Mouse (Mus musculus) hindbrain, embryonic 10.5 days (tissue): Measurements from ENCODE around the gene Car4. TPM values are rescaled to one million over a fixed set of nuclear protein-coding genes. Genes with fewer than 3 reads are reported as not detected.

Experiments
- DNase-seq: peaks from one replicate; pipeline ENCODE4 v3.0.0-alpha.2; 2017; ENCODE audit warnings: low spot score
- H3K27ac ChIP-seq: fragments of 300-500 bp; sonication (generic); 2 replicates; pipeline ENCODE4 v1.5.1; 2016; ENCODE audit warnings: mild to moderate bottlenecking, moderate library complexity
- H3K27me3 ChIP-seq: fragments of 300-500 bp; sonication (generic); 2 replicates; pipeline ENCODE4 v1.6.1; 2016; ENCODE audit warnings: mild to moderate bottlenecking; ENCODE audit not compliant: poor library complexity, insufficient read depth, severe bottlenecking
- H3K36me3 ChIP-seq: fragments of 300-500 bp; sonication (generic); 2 replicates; pipeline ENCODE4 v1.6.1; 2016; ENCODE audit warnings: mild to moderate bottlenecking, moderate library complexity
- H3K4me1 ChIP-seq: fragments of 300-500 bp; sonication (generic); replicated peaks from 2 replicates; pipeline ENCODE4 v1.6.1; 2016; ENCODE audit warnings: mild to moderate bottlenecking
- H3K4me3 ChIP-seq: fragments of 300-500 bp; sonication (generic); 2 replicates; pipeline ENCODE4 v1.5.1; 2016; ENCODE audit warnings: mild to moderate bottlenecking, moderate library complexity
- H3K9me3 ChIP-seq: fragments of 300-500 bp; sonication (generic); 2 replicates; pipeline ENCODE4 v1.6.1; 2016; ENCODE audit warnings: mild to moderate bottlenecking, moderate library complexity
- WGBS: fragments of 180-500 bp; shearing (Covaris S2); methylation state at CpG from one replicate; pipeline ENCODE4 v1.1.7; 2016; 5-methylcytosine and 5-hydroxymethylcytosine counted together
- polyA plus RNA-seq: library from polyadenylated mRNA; unstranded; fragments of >200 nt; fragmentation: Nextera tagmentation; extraction: Ambion mirVana; gene quantifications from 2 replicates; pipeline ENCODE4 v1.2.1, GENCODE M21; 2016

The Car4 gene
- polyA plus RNA-seq, 1 experiment from 2014 or later, result 6.0 TPM

DNA sequence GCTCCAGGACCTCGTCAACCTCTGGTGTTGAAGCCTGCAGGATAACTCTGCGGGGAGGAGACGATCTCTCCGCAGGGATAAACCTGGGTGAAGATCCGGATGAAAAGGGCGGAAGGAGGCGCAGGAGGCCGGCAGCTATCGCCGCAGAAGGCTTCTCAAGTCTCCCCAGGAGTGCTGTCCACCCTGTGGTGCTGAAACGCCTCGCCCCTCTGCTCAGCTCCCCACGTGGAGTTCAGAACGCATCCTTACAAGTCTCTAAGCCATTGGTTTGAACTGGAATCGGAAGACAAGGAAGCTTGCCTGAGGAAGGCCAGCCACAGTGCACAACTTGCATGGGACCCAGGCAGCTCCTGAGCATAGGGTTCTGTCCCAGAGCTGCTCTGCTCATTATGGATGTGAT lies 13.6 kb upstream of the Car4 start:
- Histone ChIP-seq H3K4me3 (peak overlapping the region; percentile 44), H3K9me3 (no peaks in the 10 kb centered on the region), H3K27ac (peak overlapping the region; percentile 76), H3K36me3 (no peaks in the 10 kb centered on the region), H3K4me1 (peaks cover 56% of the 10 kb centered on the region), H3K27me3 (peaks cover 20% of the 10 kb centered on the region)
- WGBS, result 0% methylated on average over 15 of the region's 15 CpGs
- peak; percentile 80 for DNase-seq

DNA sequence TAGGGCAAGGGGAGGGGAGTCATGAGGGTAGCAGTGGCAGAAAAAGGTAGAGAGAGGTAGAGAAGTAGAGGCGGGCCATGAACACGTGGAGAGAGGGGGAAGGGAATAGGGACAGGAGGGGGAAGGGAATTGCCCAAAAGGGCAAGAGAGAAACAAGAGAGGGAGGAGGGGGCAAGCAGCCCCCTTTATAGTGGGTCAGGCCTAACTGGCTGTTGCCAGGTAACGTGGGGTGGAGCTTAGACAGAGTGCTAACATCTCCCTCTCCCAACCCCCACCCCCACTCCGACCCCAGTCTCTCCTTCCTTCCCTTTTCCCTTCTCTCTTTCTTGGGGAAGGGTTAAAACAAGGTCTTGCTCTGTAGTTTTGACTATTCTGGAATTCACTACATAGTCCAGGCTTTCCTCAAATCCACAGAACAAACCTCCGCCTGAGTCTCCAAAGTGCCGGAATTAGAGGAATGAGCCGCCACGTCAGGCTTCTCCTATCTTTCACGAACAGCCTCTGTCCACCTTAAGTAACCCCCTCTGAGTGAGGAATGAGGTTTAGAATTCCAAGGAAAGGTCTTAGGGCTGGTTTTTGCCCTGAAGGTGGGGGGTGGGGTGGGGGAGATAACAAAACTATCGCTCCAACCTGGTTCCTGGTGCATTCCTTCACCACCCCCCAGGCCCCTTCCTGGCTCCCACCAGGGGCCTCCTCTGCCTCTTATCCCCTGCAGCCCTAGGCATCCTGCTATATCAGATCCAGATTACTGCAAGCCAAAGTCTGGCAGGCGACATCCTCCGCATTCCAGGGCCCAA lies 12.7 kb upstream of the Car4 start:
- Histone ChIP-seq H3K9me3 (no peaks in the 10 kb centered on the region), H3K4me3 (peak overlapping the region; percentile 44), H3K36me3 (no peaks in the 10 kb centered on the region), H3K27ac (peak overlapping the region; percentile 76), H3K4me1 (peaks cover 50% of the 10 kb centered on the region), H3K27me3 (peaks cover 20% of the 10 kb centered on the region)
- DNase-seq, result peak; percentile 53
- 2% methylated on average over 12 of the region's 12 CpGs for WGBS

- H3K36me3 ChIP-seq, result no peaks in the 10 kb centered on the region
- H3K4me3 ChIP-seq, result no peak overlapping the region
- 62% methylated on average over 3 of the region's 3 CpGs for WGBS
- DNase-seq, result no peak
- H3K27me3 ChIP-seq, result peaks cover 20% of the 10 kb centered on the region
- H3K4me1 ChIP-seq, result peaks cover 42% of the 10 kb centered on the region
- H3K27ac ChIP-seq, result no peak overlapping the region
- H3K9me3 ChIP-seq, result no peaks in the 10 kb centered on the region
These were observed 11.7 kb upstream of the Car4 start for GRCm38 (mm10) chr11:84945841-84946240.

- Histone ChIP-seq H3K27ac (no peak overlapping the region), H3K4me3 (no peak overlapping the region), H3K9me3 (no peaks in the 10 kb centered on the region), H3K27me3 (peaks cover 20% of the 10 kb centered on the region), H3K4me1 (peaks cover 42% of the 10 kb centered on the region), H3K36me3 (no peaks in the 10 kb centered on the region)
- DNase-seq, result no peak
- WGBS, result 70% methylated on average over 6 of the region's 6 CpGs
These were observed 10.4 kb upstream of the Car4 start for GRCm38 (mm10) chr11:84947206-84947605.

- Histone ChIP-seq H3K4me1 (peaks cover 41% of the 10 kb centered on the region), H3K9me3 (no peaks in the 10 kb centered on the region), H3K4me3 (no peak overlapping the region), H3K27me3 (peaks cover 18% of the 10 kb centered on the region), H3K36me3 (no peaks in the 10 kb centered on the region), H3K27ac (no peak overlapping the region)
- WGBS, result 39% methylated on average over 3 of the region's 3 CpGs
- no peak for DNase-seq
These were observed 9.5 kb upstream of the Car4 start for GRCm38 (mm10) chr11:84948114-84948513.

DNA sequence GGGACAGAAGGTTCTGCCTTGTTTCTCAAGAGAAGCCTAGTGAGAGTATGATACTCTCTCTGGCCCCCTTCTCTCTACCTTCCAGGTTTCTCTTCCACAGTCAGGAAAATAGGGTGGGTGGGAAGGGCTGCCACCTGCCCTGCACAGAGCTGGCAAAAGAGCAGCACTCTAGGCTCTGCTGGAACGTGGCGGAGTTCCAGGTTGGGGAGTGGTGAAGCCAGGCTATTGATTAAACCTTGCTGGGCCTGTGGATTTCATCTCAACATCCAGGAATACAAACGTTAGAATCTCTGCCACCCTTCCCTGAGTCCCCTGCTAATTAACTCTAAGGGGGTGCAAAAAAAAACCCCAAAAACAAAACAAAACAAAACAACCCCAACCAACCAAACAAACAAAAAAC lies 9.1 kb upstream of the Car4 start:
- DNase-seq, result no peak
- Histone ChIP-seq H3K9me3 (no peaks in the 10 kb centered on the region), H3K4me1 (peaks cover 37% of the 10 kb centered on the region), H3K4me3 (no peak overlapping the region), H3K27ac (no peak overlapping the region), H3K27me3 (peaks cover 14% of the 10 kb centered on the region), H3K36me3 (no peaks in the 10 kb centered on the region)
- 49% methylated on average over 3 of the region's 3 CpGs for WGBS

GRCm38 (mm10) chr11:84952611-84953010 lies 5.0 kb upstream of the Car4 start:
- peaks cover 23% of the 10 kb centered on the region for H3K4me1 ChIP-seq
- H3K9me3 ChIP-seq, result no peaks in the 10 kb centered on the region
- peaks cover 25% of the 10 kb centered on the region for H3K27me3 ChIP-seq
- WGBS, result 70% methylated on average over 2 of the region's 2 CpGs
- DNase-seq, result no peak
- H3K27ac ChIP-seq, result no peak overlapping the region
- H3K4me3 ChIP-seq, result no peak overlapping the region
- no peaks in the 10 kb centered on the region for H3K36me3 ChIP-seq

DNA sequence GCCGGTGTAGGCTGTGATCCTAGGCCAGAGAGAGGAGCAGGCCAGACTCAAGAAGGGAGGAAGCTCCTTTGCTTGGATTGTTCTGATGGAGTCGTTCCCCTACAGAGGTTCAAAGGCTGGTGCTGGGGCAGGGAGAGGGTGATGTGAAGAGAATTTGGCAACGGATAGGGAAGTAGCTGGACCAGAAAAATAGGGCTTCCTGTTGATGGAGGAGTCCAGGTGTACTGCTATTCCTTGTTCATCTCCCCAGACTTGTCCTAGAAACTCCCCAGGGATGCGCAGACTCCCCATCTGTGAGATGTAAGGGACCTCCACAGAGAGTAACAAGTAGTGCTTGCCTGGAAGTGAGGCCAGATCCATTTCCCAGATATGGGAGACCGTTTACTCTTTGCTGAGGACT lies 1.2 kb upstream of the Car4 start:
- DNase-seq, result no peak
- Histone ChIP-seq H3K4me1 (peaks cover 46% of the 10 kb centered on the region), H3K36me3 (no peaks in the 10 kb centered on the region), H3K4me3 (no peak overlapping the region), H3K27ac (no peak overlapping the region), H3K27me3 (peaks cover 59% of the 10 kb centered on the region), H3K9me3 (no peaks in the 10 kb centered on the region)
- 28% methylated on average over 5 of the region's 5 CpGs for WGBS

DNA sequence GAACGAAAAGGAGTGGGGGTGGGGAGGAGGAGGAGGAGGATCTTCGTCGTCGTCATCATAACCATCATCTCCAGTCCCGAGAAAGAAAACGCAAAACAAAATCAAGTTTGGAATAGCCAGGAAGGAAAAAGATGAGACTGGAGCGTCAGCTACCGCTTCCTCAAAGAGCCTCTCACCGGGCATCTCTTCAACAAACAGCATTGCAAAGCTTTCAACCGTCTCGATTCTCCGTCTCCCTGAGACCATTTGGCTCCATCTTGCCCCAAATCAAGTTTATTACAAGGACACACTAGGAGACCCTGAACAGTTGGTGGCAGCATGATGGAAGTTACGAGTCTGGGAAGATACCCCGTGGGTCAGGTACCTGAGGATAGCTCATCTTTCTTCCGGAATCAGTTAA lies 415 bp upstream of the Car4 start:
- DNase-seq, result no peak
- Histone ChIP-seq H3K36me3 (no peaks in the 10 kb centered on the region), H3K9me3 (no peaks in the 10 kb centered on the region), H3K27ac (no peak overlapping the region), H3K27me3 (peaks cover 59% of the 10 kb centered on the region), H3K4me3 (peak overlapping the region; percentile 51), H3K4me1 (peaks cover 46% of the 10 kb centered on the region)
- WGBS, result 10% methylated on average over 15 of the region's 15 CpGs

DNA sequence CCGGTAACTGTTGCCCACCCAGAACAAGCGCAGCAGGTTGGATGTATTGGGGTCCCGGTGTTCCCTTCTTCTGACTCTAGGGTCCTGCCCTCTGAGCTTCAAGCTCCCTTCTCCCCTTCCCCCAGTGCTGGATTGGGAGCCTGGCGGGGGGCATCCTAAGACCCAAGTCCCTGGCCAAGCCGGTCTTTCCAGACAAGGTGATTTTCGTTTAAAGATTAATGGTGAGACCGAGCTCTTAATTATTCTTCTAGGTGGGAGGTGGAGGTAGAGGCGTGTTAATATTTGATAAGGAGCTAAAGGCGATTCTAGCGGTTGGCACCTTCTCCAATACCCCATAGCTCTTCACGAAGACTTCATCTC lies 665 bp downstream of the Car4 start:
- Histone ChIP-seq H3K4me1 (peaks cover 46% of the 10 kb centered on the region), H3K9me3 (no peaks in the 10 kb centered on the region), H3K36me3 (no peaks in the 10 kb centered on the region), H3K27me3 (peaks cover 59% of the 10 kb centered on the region), H3K4me3 (peak overlapping the region; percentile 51), H3K27ac (no peak overlapping the region)
- no peak for DNase-seq
- 3% methylated on average over 11 of the region's 11 CpGs for WGBS

DNA sequence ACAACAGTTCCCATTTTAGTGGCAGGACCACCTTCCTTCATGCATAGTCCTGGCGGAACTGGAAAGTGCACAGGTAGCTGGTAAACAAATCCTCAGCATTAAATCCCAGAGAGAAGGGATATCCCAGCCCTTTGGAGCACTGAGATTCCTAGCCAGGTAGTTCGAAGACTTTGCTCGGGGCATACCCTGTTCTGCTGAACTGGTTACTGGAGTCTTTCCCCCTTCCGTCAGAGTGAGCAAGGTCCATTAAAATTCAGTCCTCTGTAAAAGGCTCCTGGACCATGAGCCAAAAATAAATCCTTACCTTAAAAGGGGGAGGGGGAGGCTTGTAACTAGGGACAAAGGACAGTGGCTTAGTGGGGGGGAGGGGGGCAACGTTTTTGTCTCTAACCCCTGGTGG lies 1.6 kb downstream of the Car4 start:
- no peak overlapping the region for H3K4me3 ChIP-seq
- DNase-seq, result no peak
- H3K27ac ChIP-seq, result no peak overlapping the region
- H3K9me3 ChIP-seq, result no peaks in the 10 kb centered on the region
- peaks cover 46% of the 10 kb centered on the region for H3K4me1 ChIP-seq
- 19% methylated on average over 5 of the region's 5 CpGs for WGBS
- H3K27me3 ChIP-seq, result peaks cover 59% of the 10 kb centered on the region
- H3K36me3 ChIP-seq, result no peaks in the 10 kb centered on the region

DNA sequence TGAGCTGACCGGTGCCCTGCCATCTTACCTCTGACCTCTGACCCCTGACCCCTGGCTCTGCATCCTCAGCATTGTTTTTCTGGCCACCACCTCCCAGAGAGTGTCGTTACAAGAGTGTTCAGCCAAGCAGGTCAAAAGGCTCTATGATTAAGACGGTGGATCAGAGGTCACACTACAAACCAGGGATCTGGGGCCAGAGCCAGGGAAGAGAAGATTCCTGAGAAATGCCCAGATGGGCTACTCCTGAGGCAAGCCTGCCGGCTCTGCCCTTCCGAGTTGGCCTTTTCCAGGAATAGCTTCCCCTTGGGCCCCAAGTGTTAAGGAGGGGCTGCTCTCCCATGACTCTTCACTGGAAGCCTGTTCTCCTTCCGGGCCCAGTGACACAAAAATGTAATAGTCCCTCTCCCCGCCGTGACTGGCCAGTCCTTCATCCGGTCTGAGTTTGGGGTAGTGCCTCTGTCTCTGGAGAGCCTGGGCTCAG lies 2.2 kb downstream of the Car4 start:
- Histone ChIP-seq H3K27ac (peak overlapping the region; percentile 74), H3K27me3 (peaks cover 59% of the 10 kb centered on the region), H3K4me3 (peak overlapping the region; percentile 24; the same call in 1 of the 2 replicates), H3K9me3 (no peaks in the 10 kb centered on the region), H3K4me1 (peaks cover 46% of the 10 kb centered on the region), H3K36me3 (no peaks in the 10 kb centered on the region)
- under 1% methylated on average over 9 of the region's 9 CpGs for WGBS
- peak; percentile 52 for DNase-seq

- no peak for DNase-seq
- Histone ChIP-seq H3K4me3 (0 out of 2 replicates have a peak overlapping the region, but pooled peaks have one; percentile 24), H3K9me3 (no peaks in the 10 kb centered on the region), H3K4me1 (peaks cover 46% of the 10 kb centered on the region), H3K27me3 (peaks cover 55% of the 10 kb centered on the region), H3K27ac (peak overlapping the region; percentile 74), H3K36me3 (no peaks in the 10 kb centered on the region)
- 28% methylated on average over 3 of the region's 3 CpGs for WGBS
These were observed 2.7 kb downstream of the Car4 start for GRCm38 (mm10) chr11:84960291-84960690.
